In the genomic region with DNA sequence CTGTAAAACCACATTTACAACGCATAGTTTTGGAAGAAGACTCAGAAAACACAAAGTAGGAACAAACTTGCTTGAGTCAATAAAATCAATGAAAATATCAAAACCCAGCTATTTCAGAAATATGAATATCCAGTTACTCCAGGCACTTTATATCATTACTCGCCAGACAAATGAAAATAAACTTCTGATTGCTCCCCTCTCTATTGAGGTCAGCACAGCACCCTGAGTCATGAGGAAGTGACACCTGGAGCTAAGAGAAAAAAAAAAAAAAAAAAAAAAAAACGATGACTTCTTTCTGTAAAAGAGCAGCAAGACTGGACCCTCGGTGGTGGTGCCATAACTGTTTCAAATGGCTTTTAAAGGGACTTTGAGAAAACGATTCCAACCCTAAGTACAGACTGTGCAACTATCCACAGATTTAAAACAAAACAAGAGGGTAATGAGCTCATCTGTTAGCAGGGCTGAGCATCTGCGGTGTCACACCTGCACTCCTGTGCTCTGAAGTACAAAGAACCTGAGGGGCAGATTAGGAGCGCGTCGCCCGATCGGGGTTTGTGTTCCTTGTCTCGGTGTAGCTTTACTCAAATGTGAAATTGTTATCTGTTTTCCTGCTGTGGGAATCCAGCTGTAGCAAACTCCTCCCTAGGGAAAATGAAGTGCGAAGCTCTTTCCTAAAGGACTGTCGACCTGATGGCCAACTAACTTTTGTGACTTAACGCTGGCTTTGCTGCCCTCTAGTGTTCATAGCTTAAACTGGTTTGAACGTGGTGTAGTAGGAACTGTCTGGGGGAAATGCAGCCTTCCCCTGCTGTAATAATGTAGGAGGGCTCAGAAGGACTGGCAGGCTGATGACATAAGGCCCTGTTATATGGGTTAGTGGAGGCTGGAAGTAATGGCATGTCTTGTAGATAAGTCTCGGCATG, we compare ENCODE assay signal across 9 mouse cellular contexts.
DNase-seq lines count a peak whose midpoint lies in the region; ATAC-seq and TF ChIP-seq lines count a peak whose summit lies in the region.
"Had no signal": no experiment of that assay in that cellular context is flagged by ENCODE, and none has a peak within 500 bp of the region (broad histone marks: within the 10 kb centered on the region; RNA-seq: fewer than 3 reads in every experiment).

No protein-coding gene starts in this region.

- TF ChIP-seq CTCF in G1E (IDR thresholded peaks at IDR 0.05; ENCODE audit: low read depth, low read length), result peak; percentile 30; the same call in 1 of the 2 replicates
- TF ChIP-seq CTCF in bone marrow, adult 2 months (IDR thresholded peaks at IDR 0.05; ENCODE audit: control insufficient read depth, insufficient read depth, low read length), result peak; percentile 24; the same call in 1 of the 2 replicates
- TF ChIP-seq CTCF in lung, embryonic 14.5 days (IDR thresholded peaks at IDR 0.05; ENCODE audit: low read depth), result peak; percentile 86

- 29% methylated on average over 17 of the region's 17 CpGs for WGBS in bone marrow, adult 2 months
- WGBS in hindbrain, embryonic 10.5 days, result 32% methylated on average over 17 of the region's 17 CpGs
- WGBS in lung, embryonic 14.5 days, result 19% methylated on average over 17 of the region's 17 CpGs

- no peak overlapping the region for H3K4me3 ChIP-seq in G1E (ENCODE audit: low read depth, low read length)
- H3K4me3 ChIP-seq in bone marrow, adult 2 months (replicated peaks; ENCODE audit: control insufficient read depth, low read depth, low read length), result no peak overlapping the region
- no peak overlapping the region for H3K4me3 ChIP-seq in hindbrain, embryonic 10.5 days
- H3K4me3 ChIP-seq in lung, embryonic 14.5 days (ENCODE audit: low read depth, low read length), result no peak overlapping the region
- H3K4me3 ChIP-seq: myocyte had no signal

- H3K9ac ChIP-seq in lung, embryonic 14.5 days, result no peak overlapping the region

- H3K9me3 ChIP-seq in G1E (replicated peaks), result no peaks in the 10 kb centered on the region
- H3K9me3 ChIP-seq in hindbrain, embryonic 10.5 days, result no peaks in the 10 kb centered on the region
- no peaks in the 10 kb centered on the region for H3K9me3 ChIP-seq in lung, embryonic 14.5 days (ENCODE audit: low read depth, low read length)

- peak overlapping the region; percentile 46 for H3K4me2 ChIP-seq in lung, embryonic 14.5 days

- H3K4me1 ChIP-seq in G1E (ENCODE audit: insufficient read depth, low read depth, low read length), result no peaks in the 10 kb centered on the region
- H3K4me1 ChIP-seq in bone marrow, adult 2 months (ENCODE audit: control insufficient read depth, insufficient read depth, low read length), result no peaks in the 10 kb centered on the region; the same call in 1 of the 2 replicates
- H3K4me1 ChIP-seq in hindbrain, embryonic 10.5 days (replicated peaks), result no peaks in the 10 kb centered on the region
- no peaks in the 10 kb centered on the region for H3K4me1 ChIP-seq in lung, embryonic 14.5 days (ENCODE audit: insufficient read depth)

- no peak for TF ChIP-seq POLR2A in bone marrow, adult 2 months (IDR thresholded peaks at IDR 0.05; ENCODE audit: borderline replicate concordance, control insufficient read depth, low read depth, low read length)

- no peaks in the 10 kb centered on the region for H3K36me3 ChIP-seq in G1E (replicated peaks)
- H3K36me3 ChIP-seq in hindbrain, embryonic 10.5 days, result no peaks in the 10 kb centered on the region
- no peaks in the 10 kb centered on the region for H3K36me3 ChIP-seq in lung, embryonic 14.5 days (ENCODE audit: insufficient read depth)

- peak; percentile 4 for DNase-seq in G1E (ENCODE audit: low spot score)
- DNase-seq in fibroblast of lung, adult 2 months (ENCODE audit: low read depth), result peak; percentile 9
- DNase-seq in hindbrain, embryonic 10.5 days (ENCODE audit: low spot score), result peak; percentile 62
- DNase-seq in layer of hippocampus, adult 9-10 months (ENCODE audit: low spot score), result peak; percentile 31
- peak; percentile 96 for DNase-seq in lung, embryonic 14.5 days
- peak; percentile 20 for DNase-seq in retina, adult 2 months (ENCODE audit: low read depth, low spot score)
- peak; percentile 43 for DNase-seq in yolk sac, embryonic 10.5 days (ENCODE audit: low spot score)

- H3K27ac ChIP-seq in bone marrow, adult 2 months (ENCODE audit: control insufficient read depth, insufficient read depth, low read depth, low read length, poor library complexity), result no peak overlapping the region
- H3K27ac ChIP-seq in hindbrain, embryonic 10.5 days, result no peak overlapping the region
- H3K27ac ChIP-seq in lung, embryonic 14.5 days (ENCODE audit: low read depth), result no peak overlapping the region

- H3K27me3 ChIP-seq in G1E (ENCODE audit: insufficient read depth, low read length), result 0 out of 2 replicates have a peak, but pooled peaks cover 4% of the 10 kb centered on the region
- no peaks in the 10 kb centered on the region for H3K27me3 ChIP-seq in hindbrain, embryonic 10.5 days (ENCODE audit: insufficient read depth, poor library complexity, severe bottlenecking)
- H3K27me3 ChIP-seq in lung, embryonic 14.5 days (ENCODE audit: insufficient read depth, low read length), result no peaks in the 10 kb centered on the region

- ATAC-seq in G1E (ENCODE audit: extremely low read depth, insufficient number of reproducible peaks, low FRiP score, poor library complexity, severe bottlenecking), result no peak
- ATAC-seq in lung, embryonic 14.5 days (ENCODE audit: insufficient read depth), result peak; percentile 87

Comparison
In these comparisons a context has a peak if more than half of its experiments do, and no peak if none do; other contexts are left out.
1. DNase-seq: peak in every context shown above with its lines; median percentile 96 in lung, embryonic 14.5 days; 62 in hindbrain, embryonic 10.5 days; 43 in yolk sac, embryonic 10.5 days; 31 in layer of hippocampus, adult 9-10 months; 20 in retina, adult 2 months; 9 in fibroblast of lung, adult 2 months; 4 in G1E.
2. CTCF ChIP-seq: peak in every context shown above with its lines; median percentile 86 in lung, embryonic 14.5 days; 30 in G1E; 24 in bone marrow, adult 2 months.